Mouse (Mus musculus) stomach, embryonic 15.5 days (tissue): ENCODE data around the gene Gm10663. TPM values are rescaled to one million over a fixed set of nuclear protein-coding genes. Genes with fewer than 3 reads are reported as not detected.

Experiments
- ATAC-seq: fragments of 200-750 bp; cut with Nextera tagmentation; 2 replicates; pipeline ENCODE4 v1.8.0; 2017; ENCODE audit warnings: low read depth, moderate number of reproducible peaks, moderate TSS enrichment; ENCODE audit not compliant: insufficient read depth, low FRiP score
- H3K27ac ChIP-seq: fragments of 300-500 bp; sonication (generic); 2 replicates; pipeline ENCODE4 v1.5.1; 2015; ENCODE audit warnings: mild to moderate bottlenecking, inconsistent platforms
- H3K27me3 ChIP-seq: fragments of 300-500 bp; sonication (generic); replicated peaks from 2 replicates; pipeline ENCODE4 v1.6.1; 2015; ENCODE audit warnings: inconsistent platforms
- H3K36me3 ChIP-seq: fragments of 300-500 bp; sonication (generic); 2 replicates; pipeline ENCODE4 v1.6.1; 2015; ENCODE audit warnings: inconsistent platforms
- H3K4me1 ChIP-seq: fragments of 300-500 bp; sonication (generic); 2 replicates; pipeline ENCODE4 v1.6.1; 2015; ENCODE audit warnings: inconsistent platforms
- H3K4me2 ChIP-seq: fragments of 300-500 bp; sonication (generic); 2 replicates; pipeline ENCODE4 v1.6.1; 2015; ENCODE audit warnings: mild to moderate bottlenecking, inconsistent platforms
- H3K4me3 ChIP-seq: fragments of 300-500 bp; sonication (generic); replicated peaks from 2 replicates; pipeline ENCODE4 v1.5.1; 2015; ENCODE audit warnings: inconsistent platforms
- H3K9ac ChIP-seq: fragments of 300-500 bp; sonication (generic); 2 replicates; pipeline ENCODE4 v1.6.1; 2015; ENCODE audit warnings: inconsistent platforms
- H3K9me3 ChIP-seq: fragments of 300-500 bp; sonication (generic); 2 replicates; pipeline ENCODE4 v1.6.1; 2016; ENCODE audit warnings: inconsistent platforms
- WGBS: fragments of 180-500 bp; shearing (Covaris S2); methylation state at CpG from one replicate; pipeline ENCODE4 v1.1.7; 2015; 5-methylcytosine and 5-hydroxymethylcytosine counted together
- polyA plus RNA-seq: library from polyadenylated mRNA; unstranded; fragments of >200 nt; fragmentation: Nextera tagmentation; extraction: Ambion mirVana; gene quantifications from 2 replicates; pipeline ENCODE4 v1.2.1, GENCODE M21; 2015

Gm10663 gene
- polyA plus RNA-seq = not detected in 2 replicates

DNA sequence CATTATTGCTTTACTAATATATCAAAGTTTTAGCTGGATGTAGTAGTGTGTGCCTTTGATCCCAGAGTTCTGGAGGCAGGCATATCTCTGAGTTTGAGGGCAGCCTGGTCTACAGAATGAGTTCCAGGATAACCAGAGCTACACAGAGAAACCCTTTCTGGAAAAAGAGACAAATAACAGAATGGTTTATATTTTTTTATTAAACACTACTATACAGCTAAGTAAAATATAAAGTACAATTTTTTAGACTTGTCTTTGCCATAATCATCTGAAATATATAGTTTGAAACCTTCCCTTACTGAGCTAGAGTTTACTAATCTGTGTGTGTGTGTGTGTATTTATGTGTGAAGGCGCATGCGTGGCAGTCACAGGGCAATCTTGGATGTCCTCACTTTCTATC lies at the start of gene Gm10663:
Gene Gm10663 (plus strand): TSS at position 301 of the 400 bp plus-strand sequence.
- Histone ChIP-seq H3K9me3 (no peaks in the 10 kb centered on the region), H3K36me3 (no peaks in the 10 kb centered on the region), H3K9ac (no peak within 1 kb of the TSS), H3K4me1 (no peaks in the 10 kb centered on the region), H3K4me2 (no peak within 1 kb of the TSS), H3K4me3 (no peak within 1 kb of the TSS), H3K27ac (no peak within 1 kb of the TSS), H3K27me3 (no peaks in the 10 kb centered on the region)
- 81% methylated on average over 2 of the region's 2 CpGs for WGBS
- no peak for ATAC-seq

DNA sequence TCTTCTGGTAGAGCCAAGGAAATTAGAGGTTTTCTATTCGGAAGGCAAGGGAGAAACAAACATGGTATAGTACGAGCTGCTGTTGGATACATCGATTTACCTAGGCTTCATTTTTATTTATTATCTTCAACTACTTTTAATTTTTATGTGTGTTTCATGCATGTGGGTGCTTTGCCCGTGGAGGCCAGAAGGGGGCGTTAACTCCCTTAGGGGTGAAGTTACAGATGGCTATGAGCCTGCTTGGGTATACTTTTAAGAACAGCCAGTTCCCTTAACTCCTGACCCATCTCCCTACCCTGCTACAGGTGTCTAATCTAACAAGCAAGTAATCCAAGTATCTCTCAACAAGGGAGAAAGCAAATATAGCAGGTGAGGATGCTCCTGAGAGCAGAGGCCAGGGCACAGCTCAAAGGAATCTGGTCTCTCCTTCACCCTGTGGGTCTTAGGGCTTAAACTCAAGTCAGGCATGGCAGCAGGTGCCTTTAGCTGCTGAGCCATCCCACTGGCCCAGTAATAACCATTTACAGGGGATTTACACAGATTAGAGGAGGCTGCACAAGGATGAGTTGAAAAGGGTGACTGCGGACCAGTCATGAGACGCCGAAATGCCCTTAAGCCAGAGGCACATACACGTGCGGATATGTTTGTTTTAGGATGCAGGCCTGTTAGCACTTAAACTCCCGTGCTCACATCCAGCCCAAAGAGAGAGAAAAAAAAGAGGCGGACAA lies 45.7 kb upstream of the Gm10663 start:
- Histone ChIP-seq H3K4me2 (no peak overlapping the region), H3K4me1 (0 out of 2 replicates have a peak, but pooled peaks cover 6% of the 10 kb centered on the region), H3K4me3 (no peak overlapping the region), H3K27me3 (no peaks in the 10 kb centered on the region), H3K36me3 (no peaks in the 10 kb centered on the region), H3K9me3 (no peaks in the 10 kb centered on the region), H3K9ac (no peak overlapping the region), H3K27ac (no peak overlapping the region)
- no peak for ATAC-seq
- 78% methylated on average over 12 of the region's 12 CpGs for WGBS

DNA sequence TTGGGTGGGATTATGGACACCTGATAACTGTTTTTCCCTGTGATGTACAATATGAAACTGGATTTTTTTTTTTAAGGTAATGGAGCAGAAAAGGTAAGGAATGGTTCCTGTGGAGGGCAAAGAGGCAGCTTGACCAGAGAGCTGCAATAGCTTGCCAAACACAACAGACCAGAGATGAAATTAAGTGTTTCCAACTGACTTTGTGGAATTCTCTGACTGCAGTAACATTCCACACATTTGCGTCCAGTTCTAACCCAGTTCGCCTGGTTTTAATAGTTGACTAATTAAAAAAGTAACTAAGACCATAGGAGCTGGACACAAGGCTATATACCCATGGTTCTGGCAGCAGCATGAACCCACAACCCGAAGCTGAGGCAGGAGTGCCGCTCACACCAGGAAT lies 45.1 kb upstream of the Gm10663 start:
- Histone ChIP-seq H3K4me1 (0 out of 2 replicates have a peak, but pooled peaks cover 6% of the 10 kb centered on the region), H3K9me3 (no peaks in the 10 kb centered on the region), H3K4me2 (no peak overlapping the region), H3K27ac (no peak overlapping the region), H3K27me3 (no peaks in the 10 kb centered on the region), H3K36me3 (no peaks in the 10 kb centered on the region), H3K9ac (no peak overlapping the region), H3K4me3 (no peak overlapping the region)
- no peak for ATAC-seq
- WGBS = 80% methylated on average over 4 of the region's 4 CpGs

DNA sequence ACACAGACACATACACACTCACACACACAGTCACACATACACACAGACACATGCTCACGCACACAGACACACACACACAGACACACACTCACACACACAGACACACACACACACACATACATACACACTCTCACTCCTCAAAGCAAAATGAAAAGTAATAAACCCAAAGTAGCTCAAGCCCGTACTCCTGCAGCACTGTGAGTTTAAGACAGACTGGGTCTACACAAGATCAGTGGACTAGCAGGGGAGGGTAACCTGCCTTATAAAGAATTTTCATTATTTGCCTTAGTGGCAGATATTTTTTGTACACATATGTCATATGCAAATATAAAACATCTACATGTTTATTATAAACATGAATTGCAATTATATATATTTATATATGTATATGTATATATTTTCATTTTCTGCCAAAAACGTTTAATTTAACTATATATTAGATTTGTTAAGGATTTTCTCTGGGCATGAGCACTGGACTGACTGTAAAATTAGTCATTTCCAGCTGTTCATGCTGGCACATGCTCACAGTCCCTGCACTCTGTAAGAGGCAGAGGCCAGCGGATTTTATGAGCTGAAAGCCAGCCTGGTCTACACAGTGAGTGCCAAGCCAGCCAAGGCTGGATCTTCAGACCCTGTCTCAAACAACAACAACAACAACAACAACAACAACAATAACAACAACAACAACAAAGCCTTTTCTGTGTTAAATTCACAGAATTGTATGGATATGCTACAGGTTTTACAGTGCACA lies 43.9 kb upstream of the Gm10663 start:
- Histone ChIP-seq H3K4me2 (no peak overlapping the region), H3K27ac (no peak overlapping the region), H3K4me1 (0 out of 2 replicates have a peak, but pooled peaks cover 6% of the 10 kb centered on the region), H3K9me3 (no peaks in the 10 kb centered on the region), H3K27me3 (no peaks in the 10 kb centered on the region), H3K4me3 (no peak overlapping the region), H3K36me3 (no peaks in the 10 kb centered on the region), H3K9ac (no peak overlapping the region)
- no peak; the same call in 1 of the 2 replicates for ATAC-seq
- WGBS = 61% methylated on average over 4 of the region's 4 CpGs

DNA sequence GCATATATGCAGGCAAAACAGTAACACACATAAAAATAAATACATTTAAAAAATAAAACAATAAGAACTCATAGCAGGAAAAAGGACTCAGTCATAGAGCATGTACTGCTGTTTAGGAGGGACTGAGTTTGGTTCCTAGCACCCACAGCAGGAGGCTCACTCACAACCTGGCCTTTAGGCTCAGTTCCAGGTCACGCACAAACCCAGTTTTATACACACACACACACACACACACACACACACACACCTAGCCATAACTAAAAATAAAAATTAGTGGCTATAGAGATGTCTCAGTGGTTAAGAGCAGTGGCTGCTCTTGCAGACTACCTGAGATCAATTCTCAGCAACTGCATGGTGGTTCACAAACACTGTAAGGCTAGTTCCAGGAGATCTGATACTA lies 42.7 kb upstream of the Gm10663 start:
- no peaks in the 10 kb centered on the region for H3K27me3 ChIP-seq
- H3K4me3 ChIP-seq = no peak overlapping the region
- ATAC-seq = no peak
- H3K27ac ChIP-seq = no peak overlapping the region
- 0 out of 2 replicates have a peak, but pooled peaks cover 6% of the 10 kb centered on the region for H3K4me1 ChIP-seq
- WGBS = 100% methylated on average over 1 of the region's 1 CpGs
- H3K9ac ChIP-seq = no peak overlapping the region
- no peaks in the 10 kb centered on the region for H3K9me3 ChIP-seq
- no peak overlapping the region for H3K4me2 ChIP-seq
- H3K36me3 ChIP-seq = no peaks in the 10 kb centered on the region

DNA sequence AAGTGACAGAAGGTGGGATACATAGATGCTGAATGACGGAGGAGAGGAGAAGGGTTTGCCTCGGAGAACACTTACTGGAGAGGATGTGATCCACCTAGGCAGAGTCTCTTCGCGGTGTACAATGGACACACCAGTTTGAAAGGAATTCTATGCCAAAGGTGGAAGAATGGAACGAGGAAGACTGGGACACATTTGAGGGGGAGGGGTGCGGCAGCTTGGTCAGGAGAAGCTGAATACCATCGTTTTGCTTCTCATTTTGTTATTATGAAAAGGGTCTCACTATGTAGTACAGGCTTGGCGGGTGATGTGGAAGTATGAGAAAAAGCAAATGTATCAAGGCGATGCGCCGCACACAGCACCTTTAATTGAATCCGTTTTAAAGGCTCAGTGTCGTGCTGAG lies 41.8 kb upstream of the Gm10663 start:
- 67% methylated on average over 13 of the region's 13 CpGs for WGBS
- ATAC-seq = no peak
- H3K4me3 ChIP-seq = no peak overlapping the region
- no peak overlapping the region for H3K27ac ChIP-seq
- no peaks in the 10 kb centered on the region for H3K27me3 ChIP-seq
- no peak overlapping the region for H3K4me2 ChIP-seq
- 0 out of 2 replicates have a peak, but pooled peaks cover 12% of the 10 kb centered on the region for H3K4me1 ChIP-seq
- no peaks in the 10 kb centered on the region for H3K36me3 ChIP-seq
- no peaks in the 10 kb centered on the region for H3K9me3 ChIP-seq
- no peak overlapping the region for H3K9ac ChIP-seq

DNA sequence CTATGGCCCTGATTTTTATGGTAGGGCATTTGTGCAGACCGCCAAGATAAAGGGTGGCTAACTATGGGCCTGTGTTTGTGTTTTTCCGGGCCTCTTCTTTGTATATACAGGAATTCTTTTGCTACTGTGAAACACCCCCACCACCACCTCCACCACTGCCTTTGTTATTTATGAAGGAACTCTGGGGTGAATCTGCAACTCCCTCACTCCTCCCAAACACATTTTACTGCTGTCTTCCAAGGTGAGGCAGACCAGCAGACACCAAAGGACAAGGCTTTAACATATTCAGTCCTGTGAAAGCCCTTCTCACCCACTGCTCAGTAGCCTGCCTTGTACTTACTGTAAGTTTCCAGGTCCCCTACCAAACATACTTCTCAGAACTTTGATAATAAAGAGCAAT lies 40.7 kb upstream of the Gm10663 start:
- 39% methylated on average over 2 of the region's 2 CpGs for WGBS

DNA sequence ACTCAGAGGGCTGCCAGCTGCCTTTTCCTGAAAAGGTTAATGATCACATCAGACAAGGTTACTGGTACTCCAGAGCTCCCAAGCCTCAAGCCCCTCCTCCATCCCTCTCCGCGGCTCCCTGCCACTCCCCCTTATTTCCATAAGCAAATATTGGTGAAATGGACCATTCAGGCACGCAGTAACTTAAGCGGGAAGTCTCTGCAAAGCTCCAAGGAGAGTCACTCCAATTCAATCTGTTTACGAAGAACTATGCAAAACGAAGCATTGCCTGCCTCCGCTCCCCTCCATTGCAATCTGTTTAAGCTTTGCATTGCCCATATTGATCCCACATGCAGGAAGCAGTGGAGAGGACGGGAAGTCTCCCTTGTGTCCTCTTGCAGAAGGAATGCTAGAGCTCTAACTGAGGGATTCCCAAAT lies 37.7 kb upstream of the Gm10663 start, which contains the start of gene Apela:
Gene Apela (minus strand): TSS at position 220 of the 417 bp plus-strand sequence.
- Histone ChIP-seq H3K4me1 (0 out of 2 replicates have a peak, but pooled peaks cover 12% of the 10 kb centered on the region), H3K27me3 (no peaks in the 10 kb centered on the region), H3K36me3 (no peaks in the 10 kb centered on the region), H3K9me3 (no peaks in the 10 kb centered on the region), H3K4me3 (peak within 1 kb of the TSS; percentile 35), H3K9ac (no peak within 1 kb of the TSS), H3K27ac (peak within 1 kb of the TSS; percentile 63), H3K4me2 (peak within 1 kb of the TSS; percentile 67)
- ATAC-seq = peak; percentile 76
- 1% methylated on average over 8 of the region's 8 CpGs for WGBS

More for the DNA sequence above, 40.7 kb upstream of the Gm10663 start:
- Histone ChIP-seq H3K4me3 (no peak overlapping the region), H3K9me3 (no peaks in the 10 kb centered on the region), H3K27me3 (no peaks in the 10 kb centered on the region), H3K9ac (no peak overlapping the region), H3K4me1 (0 out of 2 replicates have a peak, but pooled peaks cover 12% of the 10 kb centered on the region), H3K4me2 (no peak overlapping the region), H3K36me3 (no peaks in the 10 kb centered on the region), H3K27ac (no peak overlapping the region)
- no peak for ATAC-seq

DNA sequence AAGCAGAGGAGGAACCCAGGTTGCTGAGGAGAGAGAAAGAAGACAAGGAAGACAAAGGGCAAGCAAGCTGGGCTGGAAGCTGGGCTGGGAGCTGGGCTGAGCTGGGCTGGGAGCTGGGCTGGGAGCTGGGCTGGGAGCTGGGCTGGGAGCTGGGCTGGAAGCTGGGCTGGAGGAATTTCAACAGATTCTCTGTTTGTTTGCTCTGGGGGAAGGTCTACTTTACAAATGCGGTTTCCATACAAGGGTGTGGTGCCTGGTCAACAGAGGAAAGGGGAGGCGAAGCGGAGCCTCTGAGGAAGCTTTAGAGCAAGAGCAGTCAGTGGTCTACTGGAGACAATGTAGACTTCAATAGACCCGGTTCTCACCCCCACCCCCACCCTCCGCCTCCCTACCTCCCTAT lies 28.3 kb upstream of the Gm10663 start:
- H3K4me1 ChIP-seq = no peaks in the 10 kb centered on the region
- H3K36me3 ChIP-seq = no peaks in the 10 kb centered on the region
- peak; percentile 85 for ATAC-seq
- H3K27me3 ChIP-seq = no peaks in the 10 kb centered on the region
- H3K9me3 ChIP-seq = no peaks in the 10 kb centered on the region
- H3K9ac ChIP-seq = no peak overlapping the region
- H3K27ac ChIP-seq = no peak overlapping the region
- H3K4me3 ChIP-seq = no peak overlapping the region
- 42% methylated on average over 5 of the region's 5 CpGs for WGBS
- peak overlapping the region; percentile 13; the same call in 1 of the 2 replicates for H3K4me2 ChIP-seq

DNA sequence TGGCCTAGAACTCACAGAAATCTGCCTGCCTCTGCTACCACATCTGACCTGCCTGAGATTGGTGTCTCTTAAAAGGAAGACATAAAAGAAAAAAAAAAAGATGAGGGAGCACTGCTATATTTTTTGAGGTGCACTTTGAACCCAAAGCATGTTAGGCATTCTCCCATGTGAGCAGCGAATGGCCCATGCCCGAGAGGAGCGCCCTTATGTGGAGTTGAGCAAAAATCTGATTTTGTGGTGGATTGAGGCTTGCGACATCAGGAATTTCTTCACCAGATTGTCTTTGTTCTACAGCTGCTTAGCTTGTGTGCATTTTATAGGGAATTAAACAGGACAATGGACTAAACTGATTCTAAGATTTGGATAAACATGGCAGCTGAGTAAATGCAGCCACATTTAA lies 27.6 kb upstream of the Gm10663 start:
- Histone ChIP-seq H3K9ac (no peak overlapping the region), H3K4me1 (no peaks in the 10 kb centered on the region), H3K27me3 (no peaks in the 10 kb centered on the region), H3K4me2 (no peak overlapping the region), H3K9me3 (no peaks in the 10 kb centered on the region), H3K27ac (no peak overlapping the region), H3K36me3 (no peaks in the 10 kb centered on the region), H3K4me3 (no peak overlapping the region)
- WGBS = 84% methylated on average over 4 of the region's 4 CpGs
- ATAC-seq = no peak

DNA sequence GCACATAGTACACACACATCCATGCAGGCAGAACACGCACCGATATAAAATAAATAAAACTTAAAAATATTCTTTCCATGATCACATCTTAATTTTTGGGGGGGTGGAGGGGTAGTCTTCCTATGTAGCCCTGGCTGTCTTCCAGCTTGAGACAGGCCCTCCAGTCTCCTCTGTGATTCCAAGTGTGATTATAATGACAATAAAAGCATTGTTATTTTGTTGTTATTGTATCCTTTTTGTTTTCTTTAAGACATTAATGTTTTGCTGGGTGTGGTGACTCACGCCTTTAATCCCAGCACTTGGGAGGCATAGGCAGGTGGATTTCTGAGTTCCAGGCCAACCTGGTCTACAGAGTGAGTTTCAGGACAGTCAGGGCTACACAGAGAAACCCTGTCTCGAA lies 27.0 kb upstream of the Gm10663 start:
- no peak overlapping the region for H3K4me3 ChIP-seq
- no peak overlapping the region for H3K9ac ChIP-seq
- no peak overlapping the region for H3K4me2 ChIP-seq
- no peaks in the 10 kb centered on the region for H3K27me3 ChIP-seq
- no peaks in the 10 kb centered on the region for H3K9me3 ChIP-seq
- H3K36me3 ChIP-seq = no peaks in the 10 kb centered on the region
- no peaks in the 10 kb centered on the region for H3K4me1 ChIP-seq
- H3K27ac ChIP-seq = no peak overlapping the region
- no peak for ATAC-seq
- WGBS = 82% methylated on average over 4 of the region's 4 CpGs

DNA sequence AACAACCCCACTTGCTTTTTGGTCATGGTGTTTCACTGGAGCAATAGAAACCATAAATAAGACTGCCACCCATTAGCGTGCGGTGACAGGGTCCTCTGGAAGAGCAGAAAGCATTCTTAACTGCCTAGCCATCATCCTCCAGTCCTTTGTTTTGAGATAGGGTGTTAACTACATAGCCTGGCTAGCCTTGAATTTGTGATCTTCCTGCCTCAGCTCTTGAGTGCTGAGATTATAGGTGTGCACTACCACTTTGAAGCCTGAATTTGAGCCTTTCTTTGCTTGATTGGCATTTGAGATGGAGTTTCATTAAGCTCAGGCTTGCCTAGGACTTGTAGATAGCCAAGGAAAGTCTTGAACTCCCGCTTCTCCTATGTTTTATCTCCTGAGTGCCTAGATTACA lies 21.3 kb upstream of the Gm10663 start:
- H3K27ac ChIP-seq = no peak overlapping the region

More for the DNA sequence above, 21.3 kb upstream of the Gm10663 start:
- ATAC-seq = no peak
- H3K9ac ChIP-seq = no peak overlapping the region
- no peaks in the 10 kb centered on the region for H3K4me1 ChIP-seq
- no peaks in the 10 kb centered on the region for H3K36me3 ChIP-seq
- 89% methylated on average over 3 of the region's 3 CpGs for WGBS
- no peak overlapping the region for H3K4me2 ChIP-seq
- H3K9me3 ChIP-seq = no peaks in the 10 kb centered on the region
- H3K27me3 ChIP-seq = no peaks in the 10 kb centered on the region
- no peak overlapping the region for H3K4me3 ChIP-seq
